Mouse (Mus musculus) bone marrow, adult 2 months (tissue): ENCODE results near the gene Uck2.

Source experiments
- CTCF ChIP-seq: fragments of 200-500 bp; IDR thresholded peaks from 2 replicates; pipeline ENCODE4 v1.5.1; 2011; ENCODE audit warnings: low read length, control low read depth; ENCODE audit not compliant: control insufficient read depth, insufficient read depth
- POLR2A ChIP-seq: fragments of 200-500 bp; IDR thresholded peaks from 2 replicates; pipeline ENCODE4 v1.6.1; 2011; ENCODE audit warnings: low read depth, mild to moderate bottlenecking, control low read depth, low read length, borderline replicate concordance; ENCODE audit not compliant: control insufficient read depth

- TF ChIP-seq CTCF, result no peak
- TF ChIP-seq POLR2A, result no peak
Observed at GRCm38 (mm10) chr1:167239916-167240315, 45.2 kb downstream of the Uck2 start.
